Mouse (Mus musculus): Measurements from ENCODE around the gene Col11a1. TPM values are rescaled to one million over a fixed set of nuclear protein-coding genes. Genes with fewer than 3 reads are reported as not detected.

The Col11a1 gene
- polyA plus RNA-seq, 1 experiment: 18.1 TPM

GRCm38 (mm10) chr3:114147140-114147539 lies 116.8 kb downstream of the Col11a1 start:
- 0 out of 2 replicates have a peak, but pooled peaks have one; percentile 11 for TF ChIP-seq CTCF (IDR thresholded peaks at IDR 0.05; ENCODE audit: borderline replicate concordance, extremely low read depth, insufficient read depth, insufficient read length)
- TF ChIP-seq POLR2A (IDR thresholded peaks at IDR 0.05; ENCODE audit: borderline replicate concordance, extremely low read depth, insufficient read depth, insufficient read length, poor library complexity, severe bottlenecking): no peak
- DNase-seq (ENCODE audit: low read depth): peak; percentile 58

DNA sequence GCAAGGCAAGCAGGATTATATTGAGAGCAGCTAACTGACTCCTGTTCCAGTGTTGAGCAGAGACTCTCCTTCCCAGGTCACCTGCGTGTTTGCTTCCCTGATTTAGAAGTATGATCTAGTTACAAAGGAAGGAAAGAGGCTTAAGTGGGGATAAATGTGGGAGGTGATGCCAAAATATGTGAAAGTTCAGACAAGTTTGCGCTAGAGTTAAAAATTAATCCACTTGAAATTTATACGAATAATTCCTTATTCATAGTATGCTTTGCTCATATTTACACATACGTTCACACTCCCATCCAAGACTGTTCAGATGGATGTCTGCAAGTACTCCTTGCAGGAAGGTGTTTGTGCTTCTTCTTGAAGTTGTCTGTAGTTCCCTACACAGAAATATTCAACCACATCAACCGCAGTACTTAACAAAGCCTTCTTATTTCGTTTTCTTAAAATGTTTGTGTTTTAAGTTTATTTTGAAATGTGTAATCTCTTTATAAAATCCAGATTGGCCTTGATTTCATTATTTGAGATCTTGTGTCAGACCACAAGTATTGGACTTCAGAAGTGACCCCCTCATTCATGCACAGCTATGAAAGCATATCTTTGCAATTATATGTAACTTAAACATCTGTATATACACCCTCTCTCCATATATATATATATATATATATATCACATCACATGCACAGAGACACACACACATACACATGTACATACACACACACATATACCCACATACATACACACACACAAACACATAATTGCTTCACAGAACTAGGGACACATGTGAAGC lies 167.8 kb downstream of the Col11a1 start:
- DNase-seq (ENCODE audit: low read depth): no peak
- TF ChIP-seq CTCF (IDR thresholded peaks at IDR 0.05; ENCODE audit: borderline replicate concordance, extremely low read depth, insufficient read depth, insufficient read length): no peak

DNA sequence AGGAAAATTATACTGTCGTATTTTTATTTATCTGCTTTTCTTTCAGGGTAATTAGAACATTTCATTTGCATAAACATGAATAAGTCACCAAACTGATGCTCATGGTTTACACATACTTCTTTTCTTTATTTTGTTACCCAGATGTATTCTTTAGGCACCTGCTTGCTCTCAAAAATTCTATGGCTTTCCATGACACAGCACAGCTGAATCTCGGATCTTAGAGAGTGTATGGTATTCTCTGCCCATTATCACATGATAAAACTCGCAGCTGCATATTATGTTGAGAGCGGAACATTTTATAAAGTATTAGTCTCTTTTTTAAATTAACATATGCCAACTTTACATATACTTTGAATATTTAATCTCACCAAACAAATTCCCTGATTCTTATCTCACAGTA lies 181.9 kb downstream of the Col11a1 start:
- peak; percentile 40 for DNase-seq (ENCODE audit: low read depth)
- TF ChIP-seq POLR2A (IDR thresholded peaks at IDR 0.05; ENCODE audit: borderline replicate concordance, extremely low read depth, insufficient read depth, insufficient read length, poor library complexity, severe bottlenecking): no peak
- TF ChIP-seq CTCF (IDR thresholded peaks at IDR 0.05; ENCODE audit: borderline replicate concordance, extremely low read depth, insufficient read depth, insufficient read length): no peak

- DNase-seq (ENCODE audit: low read depth): no peak
- no peak for TF ChIP-seq POLR2A (IDR thresholded peaks at IDR 0.05; ENCODE audit: borderline replicate concordance, extremely low read depth, insufficient read depth, insufficient read length, poor library complexity, severe bottlenecking)
Observed at GRCm38 (mm10) chr3:114216105-114216504, 185.8 kb downstream of the Col11a1 start.

DNA sequence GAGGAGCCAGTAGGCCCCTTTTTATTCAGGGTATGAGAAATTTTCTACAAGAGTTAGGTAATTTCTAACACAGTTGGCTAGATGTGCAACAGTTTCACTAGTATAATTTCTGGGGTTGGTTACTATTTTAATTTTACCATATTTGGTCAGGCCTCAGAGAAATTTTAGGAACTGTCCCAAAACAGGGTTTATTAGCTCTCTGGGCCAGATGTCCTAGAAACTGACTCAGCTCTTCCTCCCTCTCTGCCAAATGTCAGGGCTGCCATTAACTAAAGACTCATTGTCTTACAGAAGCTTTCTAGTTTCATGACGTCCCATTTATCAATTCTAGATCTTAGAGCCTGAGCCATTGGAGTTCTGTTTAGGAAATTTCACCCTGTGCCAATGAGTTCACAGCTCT lies 199.2 kb downstream of the Col11a1 start:
- DNase-seq (ENCODE audit: low read depth): no peak
- TF ChIP-seq CTCF (IDR thresholded peaks at IDR 0.05; ENCODE audit: borderline replicate concordance, extremely low read depth, insufficient read depth, insufficient read length) (no peak), POLR2A (IDR thresholded peaks at IDR 0.05; ENCODE audit: borderline replicate concordance, extremely low read depth, insufficient read depth, insufficient read length, poor library complexity, severe bottlenecking) (no peak)
